Mouse (Mus musculus): Measurements from ENCODE around the gene Shisa8.

- TF ChIP-seq CTCF (IDR thresholded peaks at IDR 0.05; ENCODE audit: borderline replicate concordance, insufficient read depth, low read depth, low read length) = no peak
- TF ChIP-seq POLR2A (IDR thresholded peaks at IDR 0.05; ENCODE audit: borderline replicate concordance, insufficient read depth, low read length) = no peak
Measured at GRCm38 (mm10) chr15:82252097-82252496, 39.5 kb upstream of the Shisa8 start, which contains the start of gene 1500009C09Rik.

Measured in cerebellum, adult 2 months (tissue).